Mouse (Mus musculus) small intestine, adult 2 months (tissue): ENCODE results near the gene Uba3. TPM values are rescaled to one million over a fixed set of nuclear protein-coding genes. Genes with fewer than 3 reads are reported as not detected.

ENCODE experiments used
- H3K27ac ChIP-seq: fragments of 200-500 bp; 2 replicates; pipeline ENCODE4 v1.5.1; 2012; ENCODE audit warnings: low read depth, low read length, control low read depth, inconsistent platforms; ENCODE audit not compliant: insufficient read depth
- H3K27me3 ChIP-seq: fragments of 200-500 bp; 2 replicates; pipeline ENCODE4 v1.6.1; 2012; ENCODE audit warnings: mild to moderate bottlenecking, moderate library complexity, low read length, inconsistent platforms; ENCODE audit not compliant: control insufficient read depth, insufficient read depth
- H3K36me3 ChIP-seq: fragments of 200-500 bp; 2 replicates; pipeline ENCODE4 v1.6.1; 2012; ENCODE audit warnings: mild to moderate bottlenecking, low read length, control low read depth, inconsistent platforms; ENCODE audit not compliant: control insufficient read depth, insufficient read depth
- H3K4me1 ChIP-seq: fragments of 200-500 bp; 2 replicates; pipeline ENCODE4 v1.6.1; 2012; ENCODE audit warnings: low read length, inconsistent platforms, mixed read lengths; ENCODE audit not compliant: control insufficient read depth, insufficient read depth, insufficient read length
- H3K4me3 ChIP-seq: fragments of 200-500 bp; 2 replicates; pipeline ENCODE4 v1.5.1; 2012; ENCODE audit warnings: low read depth, mild to moderate bottlenecking, control low read depth, inconsistent platforms, low read length, moderate library complexity
- CTCF ChIP-seq: fragments of 200-500 bp; IDR thresholded peaks from 2 replicates; pipeline ENCODE4 v1.5.1; 2012; ENCODE audit warnings: low read depth, mild to moderate bottlenecking, control low read depth, inconsistent platforms, low read length, moderate library complexity, mixed read lengths; ENCODE audit not compliant: insufficient replicate concordance, insufficient read length; ENCODE audit errors: extremely low read depth
- POLR2A ChIP-seq: fragments of 200-500 bp; IDR thresholded peaks from 2 replicates; pipeline ENCODE4 v1.6.1; 2012; ENCODE audit warnings: low read depth, mild to moderate bottlenecking, control low read depth, inconsistent platforms, low read length, moderate library complexity
- WGBS: fragments of 180-500 bp; shearing (Covaris S2); methylation state at CpG from one replicate; pipeline ENCODE4 v1.1.7; 2018; 5-methylcytosine and 5-hydroxymethylcytosine counted together
- polyA plus RNA-seq: library from polyadenylated mRNA; depleted of rRNA; stranded (reverse); fragments of >200 nt; gene quantifications from 2 replicates; pipeline ENCODE4 v1.2.3, GENCODE M21; 2012

The Uba3 gene
- polyA plus RNA-seq, 1 experiment: 4.1 TPM

DNA sequence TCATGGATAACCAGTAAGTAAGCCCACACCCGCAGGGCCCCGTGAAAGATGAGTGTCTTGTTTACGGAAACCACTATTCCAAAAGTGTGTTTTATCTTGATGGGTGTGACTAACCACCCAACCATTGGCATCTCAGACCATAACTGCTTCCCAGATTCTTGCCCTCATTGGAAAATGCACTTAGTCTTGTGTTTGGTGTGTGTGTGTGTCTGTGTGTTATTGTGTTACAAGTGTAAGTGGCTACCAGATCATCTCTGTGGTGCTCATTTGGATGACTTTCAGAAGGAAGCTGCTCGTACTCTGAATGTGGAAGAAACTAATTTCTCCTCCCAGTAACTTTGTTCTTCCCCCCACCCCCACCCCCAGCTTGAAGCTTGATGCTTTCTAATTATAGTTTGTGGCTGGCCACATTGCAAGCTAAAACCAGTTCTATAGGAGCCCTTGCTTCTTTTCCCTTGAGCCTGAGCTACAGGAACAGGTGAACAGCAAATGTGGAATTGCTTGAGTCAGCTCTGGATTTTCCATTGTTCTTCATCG lies 17.6 kb upstream of the Uba3 start:
- H3K4me1 ChIP-seq: peaks cover 11% of the 10 kb centered on the region; the same call in 1 of the 2 replicates
- H3K27ac ChIP-seq: peak overlapping the region; percentile 12; the same call in 1 of the 2 replicates
- TF ChIP-seq POLR2A: no peak
- no peak for TF ChIP-seq CTCF
- WGBS: 45% methylated on average over 5 of the region's 5 CpGs
- no peaks in the 10 kb centered on the region for H3K27me3 ChIP-seq
- peaks cover 4% of the 10 kb centered on the region for H3K36me3 ChIP-seq
- no peak overlapping the region for H3K4me3 ChIP-seq

- no peak for TF ChIP-seq POLR2A
- no peak for TF ChIP-seq CTCF
- 64% methylated on average over 6 of the region's 6 CpGs for WGBS
Measured at GRCm38 (mm10) chr6:97222321-97222720, 16.9 kb upstream of the Uba3 start.

DNA sequence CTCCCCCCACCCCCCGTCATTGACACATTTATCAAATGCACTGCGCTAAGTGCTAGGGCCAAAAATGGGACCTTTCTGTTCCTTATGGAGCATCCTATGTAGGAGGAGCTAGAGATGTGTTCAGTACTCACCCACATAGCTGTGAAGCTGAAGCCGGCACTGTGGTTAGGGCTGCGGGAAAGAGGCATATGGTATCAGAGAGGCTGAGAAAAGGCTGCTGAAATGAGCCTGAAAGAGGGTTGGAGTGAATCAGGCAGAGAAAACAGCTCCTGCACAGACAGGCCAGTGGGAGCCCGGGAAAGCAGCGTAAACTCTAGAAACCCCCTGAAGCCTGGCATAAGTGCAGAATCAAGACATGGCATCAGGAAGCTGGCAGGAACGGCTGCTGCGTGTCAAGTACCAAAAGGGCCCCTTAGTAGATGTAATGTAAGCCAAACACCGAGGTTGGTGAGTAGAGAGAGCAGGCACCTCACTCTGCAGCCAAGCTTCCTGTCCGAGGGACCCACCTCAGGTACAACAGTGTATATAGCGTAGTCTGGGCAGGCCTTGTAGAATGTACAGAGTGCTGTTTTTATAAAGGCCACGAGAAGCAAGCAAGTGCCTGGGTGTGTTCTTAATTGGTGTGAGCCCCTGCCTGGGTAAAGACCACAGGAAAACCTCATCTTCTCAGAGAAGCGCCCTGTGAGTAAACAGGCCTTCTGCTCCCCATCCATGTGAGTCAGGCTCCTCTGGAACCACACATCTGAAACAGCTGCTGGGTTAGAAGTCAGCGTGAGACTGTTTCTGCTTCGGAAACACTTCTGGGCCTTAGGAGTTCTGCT lies 16.0 kb upstream of the Uba3 start:
- H3K4me3 ChIP-seq: no peak overlapping the region
- H3K4me1 ChIP-seq: peaks cover 11% of the 10 kb centered on the region; the same call in 1 of the 2 replicates
- 74% methylated on average over 15 of the region's 15 CpGs for WGBS
- peaks cover 4% of the 10 kb centered on the region for H3K36me3 ChIP-seq
- H3K27me3 ChIP-seq: no peaks in the 10 kb centered on the region
- peak overlapping the region; percentile 60; the same call in 1 of the 2 replicates for H3K27ac ChIP-seq
- TF ChIP-seq POLR2A (no peak), CTCF (no peak)

More at GRCm38 (mm10) chr6:97222321-97222720, 16.9 kb upstream of the Uba3 start:
- Histone ChIP-seq H3K4me1 (peaks cover 11% of the 10 kb centered on the region; the same call in 1 of the 2 replicates), H3K36me3 (peaks cover 4% of the 10 kb centered on the region), H3K4me3 (no peak overlapping the region), H3K27ac (peak overlapping the region; percentile 60), H3K27me3 (no peaks in the 10 kb centered on the region)

DNA sequence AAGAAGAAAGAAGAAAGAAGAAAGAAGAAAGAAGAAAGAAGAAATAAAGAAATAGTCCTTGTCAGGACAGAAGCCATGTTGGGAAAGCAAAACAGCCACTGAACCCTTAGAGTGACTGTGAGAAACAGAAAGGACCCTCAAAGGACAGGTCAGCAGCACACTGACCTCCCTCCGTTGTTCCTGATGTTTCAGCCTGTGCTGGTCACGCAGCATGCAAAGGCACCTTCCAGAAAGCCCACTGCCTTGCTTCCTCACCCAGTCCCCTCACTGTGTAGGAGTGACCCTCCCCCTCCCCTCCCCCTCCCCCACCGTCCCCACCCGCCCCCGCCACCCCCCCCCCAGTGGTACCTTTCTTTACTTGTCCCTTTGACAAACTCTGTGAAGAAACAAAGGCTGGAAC lies 15.2 kb upstream of the Uba3 start:
- 79% methylated on average over 4 of the region's 5 CpGs for WGBS
- Histone ChIP-seq H3K36me3 (peaks cover 2% of the 10 kb centered on the region), H3K27ac (no peak overlapping the region), H3K27me3 (no peaks in the 10 kb centered on the region), H3K4me3 (no peak overlapping the region), H3K4me1 (peaks cover 11% of the 10 kb centered on the region; the same call in 1 of the 2 replicates)
- TF ChIP-seq POLR2A (no peak), CTCF (no peak)

- Histone ChIP-seq H3K27me3 (no peaks in the 10 kb centered on the region), H3K4me1 (peaks cover 6% of the 10 kb centered on the region; the same call in 1 of the 2 replicates), H3K27ac (no peak overlapping the region), H3K4me3 (no peak overlapping the region), H3K36me3 (no peaks in the 10 kb centered on the region)
- TF ChIP-seq CTCF (no peak), POLR2A (no peak)
- 58% methylated on average over 4 of the region's 4 CpGs for WGBS
Measured at GRCm38 (mm10) chr6:97216154-97216821, 10.8 kb upstream of the Uba3 start.

- Histone ChIP-seq H3K4me3 (peak overlapping the region; percentile 49), H3K4me1 (peaks cover 6% of the 10 kb centered on the region; the same call in 1 of the 2 replicates), H3K36me3 (no peaks in the 10 kb centered on the region), H3K27ac (0 out of 2 replicates have a peak overlapping the region, but pooled peaks have one; percentile 4), H3K27me3 (no peaks in the 10 kb centered on the region)
- TF ChIP-seq CTCF (no peak), POLR2A (no peak)
- 25% methylated on average over 12 of the region's 12 CpGs for WGBS
Measured at GRCm38 (mm10) chr6:97211981-97212380, 6.5 kb upstream of the Uba3 start.
